Mouse (Mus musculus) c-Kit-negative CD71-positive TER-119-positive erythroid progenitor cells, embryonic 14.5 days (primary cell): Measurements from ENCODE around the gene Cpvl.

Source experiments
- DNase-seq: peaks from one replicate; pipeline ENCODE4 v3.0.0-alpha.2; 2013; ENCODE audit warnings: low read depth, low spot score

Gene Cpvl

GRCm38 (mm10) chr6:53972238-53972743 is 6.2 kb downstream of the Cpvl start:
- DNase-seq = no peak

DNA sequence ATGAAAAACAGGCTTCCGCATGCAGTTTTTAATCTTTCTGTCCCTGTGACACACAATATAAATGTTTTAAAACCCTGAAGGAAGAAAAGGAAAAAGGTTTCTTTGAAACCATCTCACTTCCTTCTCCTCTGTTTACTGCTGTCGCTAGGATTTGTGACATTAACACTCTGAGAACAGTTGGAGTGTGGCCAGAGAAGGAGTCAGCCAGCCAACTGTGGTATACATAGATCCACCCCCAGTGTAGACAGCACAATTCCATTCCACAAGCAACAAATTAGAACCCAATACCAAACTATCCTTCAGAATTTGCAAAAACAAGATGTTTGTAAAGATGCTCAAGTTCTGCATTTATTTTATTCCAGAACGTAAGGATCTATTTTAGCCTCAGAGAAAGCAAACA is 6.7 kb downstream of the Cpvl start:
- no peak for DNase-seq

DNA sequence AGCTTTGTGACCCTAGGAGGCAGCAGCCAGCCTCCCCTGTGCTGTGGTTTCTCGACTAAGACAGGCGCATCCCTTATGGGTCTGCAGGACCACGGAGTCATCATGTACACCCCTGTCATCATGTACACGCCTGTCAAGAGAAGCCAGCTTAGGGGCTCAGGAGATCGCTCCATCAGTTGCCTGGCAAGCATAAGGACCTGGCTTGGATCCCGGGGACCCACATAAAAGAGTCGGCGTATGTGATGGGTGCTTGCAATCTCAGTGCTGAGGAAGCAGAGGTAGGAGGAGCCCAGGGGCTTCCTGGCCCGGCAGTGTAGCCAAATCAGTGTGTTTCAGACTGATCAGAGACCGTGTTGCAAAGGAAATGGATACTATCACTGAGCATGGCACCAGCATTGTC is 9.4 kb downstream of the Cpvl start:
- no peak for DNase-seq

DNA sequence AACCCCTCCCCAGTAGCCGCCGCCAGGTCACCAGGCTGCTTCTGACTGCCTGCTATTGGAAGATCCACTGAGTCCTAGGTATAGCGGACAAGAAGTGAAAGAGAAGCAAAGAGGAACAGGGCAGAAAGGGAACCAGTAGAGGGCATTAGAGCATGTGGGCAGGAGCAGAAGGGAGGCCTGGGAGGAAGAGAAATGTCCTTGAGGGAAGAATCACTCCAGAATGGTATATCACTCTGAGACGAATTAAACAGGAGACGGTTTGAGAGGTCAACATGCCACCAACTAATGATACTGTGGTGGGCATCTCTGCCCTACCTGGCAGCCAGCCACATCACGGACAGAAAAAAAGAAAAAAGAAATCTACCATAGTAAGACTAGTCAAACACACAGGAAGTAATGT is 9.9 kb downstream of the Cpvl start:
- DNase-seq = no peak

- DNase-seq = no peak
Observed at GRCm38 (mm10) chr6:53966595-53966994, 11.9 kb downstream of the Cpvl start.

- DNase-seq = no peak
Observed at GRCm38 (mm10) chr6:53965900-53966299, 12.6 kb downstream of the Cpvl start.

DNA sequence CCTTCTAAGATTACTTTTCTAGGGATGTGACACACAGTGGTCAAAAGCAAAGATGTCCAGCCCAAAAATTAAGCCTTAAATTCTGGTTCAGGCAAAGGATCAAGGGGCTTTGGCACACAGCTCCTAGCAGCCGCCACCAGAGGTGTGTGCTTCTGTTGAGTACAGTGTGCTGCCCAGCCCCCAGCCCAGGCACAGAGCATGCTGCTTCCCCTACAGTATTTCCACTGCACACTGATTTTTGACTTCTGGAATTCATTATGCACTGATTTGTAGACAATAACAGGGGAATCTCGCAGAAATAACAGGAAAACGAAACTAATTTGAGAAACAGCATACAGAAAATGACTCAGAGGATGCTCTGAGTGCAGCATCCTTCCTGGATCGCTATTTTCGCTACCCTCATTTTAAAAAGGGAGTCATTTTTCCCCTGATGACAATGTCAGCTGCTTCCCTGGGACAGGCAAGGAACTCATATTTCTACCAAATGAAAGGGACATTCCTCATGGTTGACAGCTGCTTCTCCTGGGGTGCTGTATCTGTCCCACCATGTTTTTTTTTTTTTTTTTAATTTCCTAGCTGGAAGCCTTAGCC is 14.5 kb downstream of the Cpvl start:
- DNase-seq = no peak

DNA sequence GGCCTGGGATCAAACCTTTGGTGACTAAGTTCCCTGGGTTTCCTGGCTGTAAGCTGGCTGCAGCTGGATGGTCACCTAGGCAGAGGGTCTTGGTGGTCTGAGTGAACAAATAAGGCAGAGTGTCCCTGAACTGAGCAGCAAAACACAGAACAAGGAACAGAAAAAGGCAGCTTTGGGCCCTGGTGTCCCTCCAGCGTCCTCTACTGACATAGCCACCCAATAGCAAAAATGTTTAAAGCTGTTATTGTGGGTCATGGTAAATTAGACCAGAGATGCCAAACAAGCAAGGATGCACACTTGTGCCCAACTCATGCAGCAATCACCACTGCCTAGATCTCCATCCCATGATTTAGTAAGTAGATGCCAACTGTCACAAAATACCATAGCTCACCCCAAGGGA is 16.5 kb downstream of the Cpvl start:
- DNase-seq = no peak

DNA sequence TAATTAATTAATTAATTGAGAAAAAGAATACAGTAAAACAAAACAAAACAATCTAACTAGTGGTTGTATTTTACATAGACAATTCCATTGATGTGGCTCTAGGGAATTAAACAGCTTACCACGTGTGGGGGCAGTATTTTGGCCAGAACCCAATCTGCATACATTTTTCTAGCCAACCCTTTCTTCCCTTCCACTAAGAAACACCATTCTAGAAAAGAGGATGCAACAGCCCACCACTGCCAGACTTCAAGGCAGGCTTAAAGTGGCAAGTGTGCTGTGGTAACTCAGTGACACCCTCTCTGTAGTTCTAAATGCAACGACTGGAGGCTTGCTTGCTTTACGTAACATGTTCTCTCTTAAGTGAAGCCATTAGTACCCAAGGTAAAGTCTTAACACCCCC is 18.6 kb downstream of the Cpvl start:
- no peak for DNase-seq

DNA sequence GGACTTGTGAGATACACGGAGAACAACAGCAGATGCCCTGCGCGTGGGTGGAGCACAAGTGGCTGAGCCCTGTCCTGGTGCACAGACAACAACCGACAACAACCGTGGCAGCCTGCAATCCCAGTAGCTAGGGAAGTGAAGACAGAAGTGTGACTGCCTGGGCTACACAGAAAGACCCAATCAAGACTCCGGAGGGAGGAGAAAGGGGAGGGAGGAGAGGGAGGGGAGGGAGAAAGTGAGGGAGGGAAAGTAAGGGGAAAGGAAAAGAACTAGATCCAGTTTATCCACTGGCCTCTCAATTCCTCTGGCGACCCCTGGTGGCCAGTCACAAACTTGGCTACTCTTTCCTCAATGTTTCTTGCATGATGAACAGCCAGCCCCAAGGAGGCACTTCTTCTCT is 20.1 kb downstream of the Cpvl start:
- no peak for DNase-seq

GRCm38 (mm10) chr6:53956513-53956912 is 22.0 kb downstream of the Cpvl start:
- DNase-seq = no peak

DNA sequence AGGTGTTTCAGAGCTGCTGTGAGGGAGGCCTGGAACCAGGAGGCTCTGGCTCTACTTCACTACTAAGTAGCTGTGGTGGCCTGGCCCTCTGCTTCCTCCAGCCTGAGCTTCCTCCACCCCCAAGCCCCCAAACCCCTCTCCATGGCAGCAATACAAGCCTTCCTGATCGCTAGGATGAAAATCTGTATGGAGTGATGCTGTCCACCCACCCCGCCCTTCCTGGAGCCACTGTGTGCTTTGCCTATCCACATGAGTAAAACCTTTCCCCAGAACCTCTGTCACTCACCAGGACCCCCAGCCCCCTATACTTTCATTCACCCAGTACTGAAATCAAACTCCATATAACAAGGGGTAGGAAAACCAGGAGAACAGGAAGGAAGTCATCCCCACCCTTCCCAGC is 22.6 kb downstream of the Cpvl start:
- no peak for DNase-seq

DNA sequence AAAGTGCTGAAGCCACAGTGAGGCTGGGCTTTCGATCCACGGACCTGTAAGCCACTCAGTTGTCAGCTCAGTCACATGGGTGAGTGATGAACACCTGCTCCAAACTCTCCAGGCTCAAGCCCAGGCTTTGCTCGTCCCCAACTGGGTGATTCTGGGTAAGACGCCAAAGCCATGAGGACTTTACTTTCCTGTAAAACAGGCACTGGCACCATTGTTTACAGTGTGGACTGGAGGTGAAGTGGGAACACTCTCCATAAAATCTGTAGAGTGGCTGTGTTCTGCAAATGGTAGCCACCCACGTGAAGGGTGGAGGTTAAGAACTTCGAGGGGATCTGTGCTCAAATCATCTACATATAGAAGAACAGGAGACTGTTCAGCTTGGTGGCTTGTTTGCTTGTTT is 23.2 kb downstream of the Cpvl start:
- no peak for DNase-seq

DNA sequence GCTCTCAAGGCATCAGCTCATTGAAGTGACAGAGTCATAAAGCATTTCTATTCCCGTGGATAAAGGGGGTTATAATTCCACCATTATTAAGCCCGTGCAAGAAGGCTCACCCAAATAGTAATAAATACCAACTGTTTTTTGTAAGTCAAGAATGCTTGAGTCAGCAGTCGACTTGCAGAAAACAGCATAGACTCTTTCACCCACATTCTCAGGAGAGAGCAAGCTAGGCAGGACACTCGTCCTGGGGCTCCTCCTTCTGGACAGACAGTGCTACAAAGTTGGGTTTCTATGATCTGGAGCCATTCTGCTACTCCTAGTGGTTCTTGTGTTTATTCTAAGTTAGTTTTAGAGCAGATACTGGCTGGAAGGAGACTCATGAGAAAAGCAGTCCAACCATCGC is 24.4 kb downstream of the Cpvl start:
- no peak for DNase-seq

DNA sequence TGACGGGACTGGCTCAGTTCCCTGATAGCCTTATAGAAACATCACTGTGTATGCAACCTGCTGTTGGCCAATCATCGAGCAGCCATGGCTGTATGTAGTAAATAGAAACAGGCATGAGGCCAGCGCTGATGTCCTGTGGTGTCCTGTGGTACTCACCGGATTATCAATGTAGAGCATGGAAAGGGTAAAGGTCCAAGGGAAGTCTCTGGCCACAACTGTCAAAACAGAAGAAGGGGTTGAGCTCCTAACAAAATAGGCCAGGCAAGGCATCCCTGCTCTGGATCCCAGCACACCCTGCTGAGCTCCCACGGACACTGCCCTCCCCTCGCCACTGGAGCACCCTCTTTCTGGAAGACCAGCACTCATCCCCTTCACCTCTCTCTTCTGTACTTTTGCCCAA is 25.1 kb downstream of the Cpvl start:
- no peak for DNase-seq

DNA sequence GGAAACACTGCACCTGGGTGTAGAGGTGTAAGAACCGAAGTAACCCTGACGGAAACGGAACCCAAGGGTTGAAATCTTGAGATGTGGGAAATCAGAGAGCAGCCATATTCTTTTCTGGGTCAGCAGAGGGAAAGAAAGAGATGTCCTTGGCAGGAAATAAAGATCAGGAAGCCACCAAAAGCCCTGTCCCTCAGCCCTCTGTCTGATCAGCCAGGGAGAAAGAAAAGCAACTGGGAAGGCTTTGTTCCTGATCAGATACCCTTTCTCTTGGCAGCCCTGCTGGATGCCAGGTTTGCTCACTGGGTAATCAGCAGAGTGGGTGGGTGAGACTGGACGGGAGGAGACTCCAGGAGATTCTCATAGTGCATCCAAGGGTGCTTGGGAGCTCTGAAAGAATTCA is 27.1 kb downstream of the Cpvl start:
- DNase-seq = no peak

DNA sequence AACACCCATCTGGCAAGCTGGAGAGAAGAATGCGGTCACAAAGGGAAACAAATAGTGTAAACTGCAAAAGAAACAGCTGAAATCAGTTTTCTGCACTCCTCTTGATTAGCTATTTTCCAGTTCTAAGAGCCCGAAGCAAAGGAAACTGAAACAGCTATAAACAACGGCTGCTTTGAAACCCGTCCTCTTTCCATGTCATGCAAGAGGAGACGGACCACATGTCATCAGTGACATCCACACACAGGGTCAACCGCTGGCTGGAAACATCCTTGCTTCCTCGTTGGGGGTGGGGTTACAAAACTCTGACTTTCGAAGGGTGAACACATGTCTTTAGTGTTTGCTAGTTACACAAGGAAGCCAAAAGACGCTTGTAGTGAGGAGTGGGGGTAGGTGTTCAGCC is 27.6 kb downstream of the Cpvl start:
- no peak for DNase-seq

GRCm38 (mm10) chr6:53948388-53949035 is 30.0 kb downstream of the Cpvl start:
- DNase-seq = no peak

GRCm38 (mm10) chr6:53944887-53945286 is 33.6 kb downstream of the Cpvl start:
- DNase-seq = no peak

DNA sequence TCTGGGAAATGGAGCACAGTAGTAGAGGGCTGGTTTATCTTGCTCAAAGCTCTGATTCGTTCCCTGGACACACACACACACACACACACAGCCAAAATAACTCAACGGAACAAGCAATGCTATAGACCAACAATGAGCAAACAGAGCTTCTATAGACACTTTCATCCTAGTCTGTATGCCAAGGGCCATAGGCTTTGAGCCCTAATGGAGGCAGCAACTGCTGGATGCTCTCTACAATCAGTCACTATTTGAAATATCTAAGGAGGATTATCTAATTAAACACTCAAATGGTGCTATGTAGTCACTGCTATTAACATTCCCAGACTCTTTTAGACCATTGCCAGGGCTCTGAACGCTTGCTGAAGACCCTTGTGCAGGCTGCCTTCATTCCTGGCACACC is 34.1 kb downstream of the Cpvl start:
- no peak for DNase-seq

DNA sequence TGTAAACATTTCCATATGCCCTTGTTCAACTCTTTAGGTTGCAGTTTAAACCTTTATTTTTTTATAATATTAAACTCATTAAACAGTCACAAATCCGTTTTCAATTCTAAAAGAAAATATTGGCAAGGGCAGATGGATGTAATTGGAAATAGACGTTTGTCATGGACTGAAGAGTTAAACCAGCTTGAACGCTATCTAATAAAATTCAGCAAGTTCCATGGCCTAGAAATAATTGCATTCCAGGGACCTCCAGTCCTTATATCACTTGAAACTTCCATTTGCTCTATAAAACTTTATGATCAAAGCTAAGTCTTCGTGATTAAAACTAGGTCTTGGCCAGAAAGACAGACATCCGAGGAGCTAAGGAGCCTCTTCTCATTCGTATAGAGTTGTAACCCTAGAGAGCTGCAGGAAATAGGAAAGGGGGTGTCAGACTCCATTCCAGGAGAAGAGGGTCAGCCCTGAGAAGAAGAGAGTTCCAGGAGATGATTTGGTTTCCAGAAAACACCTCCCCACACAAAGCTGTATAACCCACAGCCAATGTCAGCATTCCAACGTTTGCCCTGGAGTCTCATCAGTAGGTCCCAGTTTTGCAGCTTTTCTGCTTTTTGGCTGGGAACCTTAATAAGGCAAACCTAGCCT is 36.2 kb downstream of the Cpvl start:
- DNase-seq = no peak

GRCm38 (mm10) chr6:53939752-53940151 is 38.7 kb downstream of the Cpvl start:
- DNase-seq = no peak

DNA sequence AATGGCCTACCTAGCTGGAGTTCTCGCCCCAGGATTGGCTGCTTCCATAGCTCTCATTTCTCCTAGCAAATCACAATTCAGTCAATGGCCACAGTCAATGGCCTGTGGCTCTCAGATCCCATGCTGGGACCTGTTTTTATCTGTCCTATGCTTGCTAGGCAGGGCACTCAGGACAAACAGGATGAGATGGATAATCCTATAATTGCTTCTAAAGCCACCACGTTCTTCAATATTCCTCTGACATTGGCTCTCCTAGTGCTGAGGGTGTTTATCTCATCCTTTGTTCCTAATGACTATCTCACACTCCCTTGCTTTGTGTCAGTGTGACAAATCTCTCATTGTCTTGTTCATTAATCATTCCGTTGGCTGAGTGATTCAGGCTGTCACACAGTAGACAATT is 39.5 kb downstream of the Cpvl start:
- DNase-seq = no peak
